8 mouse cellular contexts compared by ENCODE assay signal in the genomic region with DNA sequence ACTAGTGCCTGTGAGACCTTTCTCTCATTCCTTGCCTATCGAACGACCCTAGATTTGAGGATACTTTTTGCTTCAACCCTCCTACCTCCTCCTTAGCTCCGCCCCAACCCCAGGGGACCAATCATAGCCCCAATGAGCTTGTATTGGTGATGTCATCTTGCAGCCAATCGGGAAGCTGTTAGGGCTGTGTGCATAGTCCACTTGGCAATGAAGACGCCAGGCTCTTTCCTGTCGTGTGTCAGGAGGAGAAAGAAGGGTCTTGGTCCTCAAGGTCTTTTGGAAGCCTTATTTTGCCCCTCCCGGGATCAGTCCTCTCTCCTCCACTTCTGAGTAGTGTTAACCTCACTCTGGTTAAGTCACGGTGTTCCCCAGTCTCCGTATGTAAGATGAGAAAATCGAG. TPM values are rescaled to one million over a fixed set of nuclear protein-coding genes. Genes with fewer than 3 reads are reported as not detected.
DNase-seq lines count a peak whose midpoint lies in the region; ATAC-seq lines count a peak whose summit lies in the region.

No protein-coding gene starts in this region.

- H3K36me3 ChIP-seq in hindbrain, embryonic 13.5 days = no peaks in the 10 kb centered on the region

- DNase-seq in cerebellum, postnatal 25 days = peak; percentile 86 to 91
- DNase-seq in gastrocnemius, adult 18-20 months (ENCODE audit: low spot score) = peak; percentile 72
- peak; percentile 71 to 82 for DNase-seq in layer of hippocampus, postnatal 14 days (ENCODE audit: low spot score in 2 of 2)
- peak; percentile 86 for DNase-seq in lung, postnatal 10 days
- DNase-seq in retina, adult 2 months (ENCODE audit: low read depth, low spot score) = peak; percentile 50
- peak; percentile 19 to 74 for DNase-seq in urinary bladder, postnatal 36 days (ENCODE audit: low spot score in 2 of 2)

- H3K9me3 ChIP-seq in hindbrain, embryonic 13.5 days = no peaks in the 10 kb centered on the region

- ATAC-seq in activated CD4-positive, CD25-positive, alpha-beta regulatory T cell, adult 4 months = peak; percentile 46
- ATAC-seq in hindbrain, embryonic 13.5 days (ENCODE audit: low FRiP score) = peak; percentile 91

- H3K4me1 ChIP-seq in hindbrain, embryonic 13.5 days (replicated peaks) = peaks cover 77% of the 10 kb centered on the region

- H3K9ac ChIP-seq in hindbrain, embryonic 13.5 days = peak overlapping the region; percentile 70

- peak overlapping the region; percentile 55 for H3K4me2 ChIP-seq in hindbrain, embryonic 13.5 days

- WGBS in hindbrain, embryonic 13.5 days = 3% methylated on average over 10 of the region's 10 CpGs

- H3K27me3 ChIP-seq in hindbrain, embryonic 13.5 days = no peaks in the 10 kb centered on the region

- H3K4me3 ChIP-seq in hindbrain, embryonic 13.5 days = peak overlapping the region; percentile 35

- H3K27ac ChIP-seq in hindbrain, embryonic 13.5 days = peak overlapping the region; percentile 89

RNA-seq across cellular contexts. Expression of gene Pde1b, which starts 11.3 kb away (rescaled TPM):
- 1 to 10 TPM; 2.5 to 4.2 TPM for polyA plus RNA-seq in activated CD4-positive, CD25-positive, alpha-beta regulatory T cell, adult 4 months (2017; shearing (Covaris generic))
- total RNA-seq in gastrocnemius, adult 18-20 months (2021) = under 1 TPM; 0.30 to 0.81 TPM
- 81.6 and 84.0 TPM in 2 replicates for polyA plus RNA-seq in hindbrain, embryonic 13.5 days (2015; fragmentation: Nextera tagmentation; extraction: Ambion mirVana)
- 10 to 100 TPM; 55.7 to 63.7 TPM for total RNA-seq in layer of hippocampus, postnatal 14 days (2021)

RNA-seq across cellular contexts. Expression of gene Ppp1r1a, which starts 23.7 kb away (rescaled TPM):
- under 1 TPM in 1 of 2 experiments, not detected in 1; 0.74 TPM for polyA plus RNA-seq in activated CD4-positive, CD25-positive, alpha-beta regulatory T cell, adult 4 months (2017; shearing (Covaris generic))
- 100 to 1,000 TPM in 1 of 2 experiments, 10 to 100 TPM in 1; 92.3 to 143 TPM for total RNA-seq in gastrocnemius, adult 18-20 months (2021)
- 99.2 and 101 TPM in 2 replicates for polyA plus RNA-seq in hindbrain, embryonic 13.5 days (2015; fragmentation: Nextera tagmentation; extraction: Ambion mirVana)
- 100 to 1,000 TPM; 121 to 126 TPM for total RNA-seq in layer of hippocampus, postnatal 14 days (2021)

RNA-seq across cellular contexts. Expression of gene Glycam1, which starts 50.8 kb away (rescaled TPM):
- not detected for polyA plus RNA-seq in activated CD4-positive, CD25-positive, alpha-beta regulatory T cell, adult 4 months (2017; shearing (Covaris generic))
- total RNA-seq in gastrocnemius, adult 18-20 months (2021) = not detected
- not detected in 2 replicates for polyA plus RNA-seq in hindbrain, embryonic 13.5 days (2015; fragmentation: Nextera tagmentation; extraction: Ambion mirVana)
- total RNA-seq in layer of hippocampus, postnatal 14 days (2021) = 1 to 10 TPM; 1.9 to 2.7 TPM

Comparison
In these comparisons a context has a peak if more than half of its experiments do, and no peak if none do; other contexts are left out.
1. Peak in every context shown above with its lines: DNase-seq, ATAC-seq, H3K4me3 ChIP-seq and H3K27ac ChIP-seq.
2. RNA of gene Pde1b, which starts 11.3 kb away (total RNA-seq): 55.7 to 63.7 TPM in layer of hippocampus, postnatal 14 days; 0.30 to 0.81 TPM in gastrocnemius, adult 18-20 months; every median in the first group is over 10 times any median in the second.